Mouse (Mus musculus) midbrain, embryonic 14.5 days (tissue): ENCODE results near the gene 1700102P08Rik. TPM values are rescaled to one million over a fixed set of nuclear protein-coding genes. Genes with fewer than 3 reads are reported as not detected.

ENCODE experiments used
- ATAC-seq: fragments of 200-750 bp; cut with Nextera tagmentation; 2 replicates; pipeline ENCODE4 v1.8.0; 2017; ENCODE audit warnings: moderate number of reproducible peaks, moderate library complexity; ENCODE audit not compliant: low FRiP score, low TSS enrichment
- DNase-seq: peaks from one replicate; pipeline ENCODE4 v3.0.0-alpha.2; 2015
- H3K27ac ChIP-seq: fragments of 300-500 bp; sonication (generic); replicated peaks from 2 replicates; pipeline ENCODE4 v1.5.1; 2014; ENCODE audit warnings: mild to moderate bottlenecking, low read depth, low read length, moderate library complexity
- H3K27me3 ChIP-seq: fragments of 300-500 bp; sonication (generic); 2 replicates; pipeline ENCODE4 v1.6.1; 2014; ENCODE audit warnings: low read length, control low read depth, mixed read lengths; ENCODE audit not compliant: control insufficient read depth, insufficient read depth
- H3K36me3 ChIP-seq: fragments of 300-500 bp; sonication (generic); 2 replicates; pipeline ENCODE4 v1.6.1; 2014; ENCODE audit warnings: low read length, control low read depth; ENCODE audit not compliant: control insufficient read depth, insufficient read depth
- H3K4me1 ChIP-seq: fragments of 300-500 bp; sonication (generic); 2 replicates; pipeline ENCODE4 v1.6.1; 2014; ENCODE audit warnings: mild to moderate bottlenecking, antibody characterized with exemption, low read length, control low read depth; ENCODE audit not compliant: control insufficient read depth, insufficient read depth
- H3K4me2 ChIP-seq: fragments of 300-500 bp; sonication (generic); 2 replicates; pipeline ENCODE4 v1.6.1; 2014; ENCODE audit warnings: mild to moderate bottlenecking, low read length, moderate library complexity
- H3K4me3 ChIP-seq: fragments of 300-500 bp; sonication (generic); replicated peaks from 2 replicates; pipeline ENCODE4 v1.5.1; 2014; ENCODE audit warnings: low read depth, low read length
- H3K9ac ChIP-seq: fragments of 300-500 bp; sonication (generic); replicated peaks from 2 replicates; pipeline ENCODE4 v1.6.1; 2014; ENCODE audit warnings: mild to moderate bottlenecking, low read length, moderate library complexity
- H3K9me3 ChIP-seq: fragments of 300-500 bp; sonication (generic); 2 replicates; pipeline ENCODE4 v1.6.1; 2016; ENCODE audit warnings: low read length, control low read depth, mixed read lengths; ENCODE audit not compliant: control insufficient read depth
- WGBS: fragments of 180-500 bp; shearing (Covaris S2); extraction: QIAGEN DNeasy Blood & Tissue Kit; methylation state at CpG from one replicate; pipeline ENCODE4 v1.1.7; 2014; 5-methylcytosine and 5-hydroxymethylcytosine counted together
- polyA plus RNA-seq: library from polyadenylated mRNA; unstranded; fragments of >200 nt; fragmentation: Nextera tagmentation; extraction: Ambion mirVana; gene quantifications from 2 replicates; pipeline ENCODE4 v1.2.1, GENCODE M21; 2014

Gene 1700102P08Rik
- polyA plus RNA-seq, 1 experiment from 2014 or later = 1.6 TPM

DNA sequence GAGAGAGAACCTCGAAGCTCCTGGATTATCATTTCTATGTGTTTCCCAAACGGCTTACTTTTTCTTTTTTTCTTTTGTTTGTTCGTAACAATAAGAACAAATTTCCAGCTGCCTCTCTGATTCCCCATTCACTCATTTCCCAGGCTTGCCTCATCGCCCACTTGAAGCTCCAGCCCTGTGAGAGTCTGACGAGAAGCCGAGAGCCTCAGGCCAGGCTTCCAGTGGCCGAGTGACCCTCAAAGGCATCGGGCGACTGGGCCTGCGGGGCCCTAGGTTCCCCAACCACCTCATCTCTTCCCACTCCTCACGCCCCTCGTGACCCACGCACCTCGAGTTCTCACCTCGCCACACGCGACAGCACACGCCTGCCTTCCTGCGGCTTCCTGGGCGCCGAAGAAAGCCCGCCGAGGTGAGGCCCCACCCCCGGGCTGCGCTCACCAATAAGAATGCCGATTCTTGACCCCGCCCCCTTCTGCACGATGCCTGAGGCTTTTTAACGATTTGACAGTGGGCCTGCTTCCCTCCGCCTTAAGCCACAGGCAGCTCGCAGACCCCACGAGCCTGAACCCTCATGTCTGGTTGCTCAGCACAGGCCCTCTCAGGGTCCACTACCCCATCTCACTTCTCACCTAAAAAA lies 38.9 kb downstream of the 1700102P08Rik start:
- no peaks in the 10 kb centered on the region for H3K27me3 ChIP-seq
- no peaks in the 10 kb centered on the region for H3K36me3 ChIP-seq
- H3K4me3 ChIP-seq = peak overlapping the region; percentile 20; the same call in 1 of the 2 replicates
- H3K9me3 ChIP-seq = no peaks in the 10 kb centered on the region
- no peak overlapping the region; the same call in 1 of the 2 replicates for H3K9ac ChIP-seq
- WGBS = 49% methylated on average over 32 of the region's 32 CpGs
- H3K4me2 ChIP-seq = peak overlapping the region; percentile 46
- DNase-seq (peak; percentile 72), ATAC-seq (peak; percentile 24; the same call in 1 of the 2 replicates)
- no peaks in the 10 kb centered on the region for H3K4me1 ChIP-seq
- no peak overlapping the region for H3K27ac ChIP-seq

DNA sequence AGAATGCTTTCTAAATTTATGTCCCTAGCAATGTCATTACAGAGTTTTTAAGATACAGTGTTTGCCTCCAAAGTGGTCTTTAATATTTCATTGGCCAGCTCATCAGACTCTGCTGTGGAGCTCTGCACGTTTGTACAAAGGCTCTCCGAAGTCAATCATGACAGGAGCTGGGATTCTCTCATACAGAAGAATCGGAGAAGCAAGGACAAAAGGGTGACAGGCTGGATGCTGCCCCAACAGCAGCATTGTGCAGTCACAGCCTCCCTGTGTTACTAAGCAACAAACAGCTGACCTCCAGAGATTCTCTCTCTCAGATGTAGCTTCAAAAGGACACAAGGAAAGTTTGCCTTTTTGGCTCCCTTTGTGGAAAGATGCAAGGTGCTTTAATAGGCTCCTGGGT lies 43.6 kb downstream of the 1700102P08Rik start, which contains the start of gene BC048562:
TSS of gene BC048562 (plus strand) at position 301 of the 400 bp plus-strand sequence.
- no peak within 1 kb of the TSS for H3K4me2 ChIP-seq
- H3K9me3 ChIP-seq = no peaks in the 10 kb centered on the region
- H3K27me3 ChIP-seq = no peaks in the 10 kb centered on the region
- no peaks in the 10 kb centered on the region for H3K36me3 ChIP-seq
- H3K4me1 ChIP-seq = no peaks in the 10 kb centered on the region
- peak within 1 kb of the TSS; percentile 32; the same call in 1 of the 2 replicates for H3K27ac ChIP-seq
- 12% methylated on average over 3 of the region's 3 CpGs for WGBS
- H3K4me3 ChIP-seq = no peak within 1 kb of the TSS
- ATAC-seq = no peak
- no peak within 1 kb of the TSS for H3K9ac ChIP-seq
- DNase-seq = no peak

- Histone ChIP-seq H3K27me3 (no peaks in the 10 kb centered on the region), H3K36me3 (no peaks in the 10 kb centered on the region), H3K4me1 (no peaks in the 10 kb centered on the region), H3K4me3 (no peak overlapping the region), H3K4me2 (no peak overlapping the region), H3K9me3 (no peaks in the 10 kb centered on the region), H3K27ac (no peak overlapping the region), H3K9ac (no peak overlapping the region)
- 68% methylated on average over 6 of the region's 6 CpGs for WGBS
- no peak for DNase-seq
- no peak for ATAC-seq
These were observed 46.6 kb downstream of the 1700102P08Rik start for GRCm38 (mm10) chr9:108439176-108439575.

DNA sequence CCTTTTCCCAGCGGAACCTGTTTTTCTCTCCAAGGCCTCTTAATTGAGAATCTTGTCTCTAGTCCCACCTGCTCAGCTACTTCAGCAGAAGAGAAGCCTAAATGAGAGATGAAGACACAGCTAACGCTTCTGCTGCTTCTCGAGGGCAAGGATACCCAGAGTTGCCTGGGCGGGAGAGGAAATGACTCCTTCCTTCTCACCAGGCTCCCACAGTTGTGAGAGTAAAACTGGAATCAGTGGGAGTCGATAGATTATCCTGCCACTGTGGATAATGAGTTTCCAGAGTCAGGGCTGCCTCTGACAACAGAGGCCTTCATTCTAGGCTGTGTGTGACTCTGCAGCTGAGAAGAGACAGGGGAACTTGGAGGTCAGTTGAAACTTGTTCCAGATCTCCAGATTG lies 47.9 kb downstream of the 1700102P08Rik start:
- no peaks in the 10 kb centered on the region for H3K4me1 ChIP-seq
- H3K9ac ChIP-seq = no peak overlapping the region
- no peak overlapping the region for H3K4me3 ChIP-seq
- 69% methylated on average over 5 of the region's 5 CpGs for WGBS
- no peak overlapping the region; the same call in 1 of the 2 replicates for H3K27ac ChIP-seq
- H3K4me2 ChIP-seq = no peak overlapping the region
- DNase-seq = no peak
- no peaks in the 10 kb centered on the region for H3K36me3 ChIP-seq
- no peak for ATAC-seq
- no peaks in the 10 kb centered on the region for H3K27me3 ChIP-seq
- H3K9me3 ChIP-seq = no peaks in the 10 kb centered on the region

- H3K27ac ChIP-seq = no peak overlapping the region
- H3K36me3 ChIP-seq = no peaks in the 10 kb centered on the region
- no peaks in the 10 kb centered on the region for H3K9me3 ChIP-seq
- no peaks in the 10 kb centered on the region for H3K4me1 ChIP-seq
- H3K9ac ChIP-seq = no peak overlapping the region
- WGBS = 93% methylated on average over 11 of the region's 11 CpGs
- no peak overlapping the region for H3K4me3 ChIP-seq
- H3K27me3 ChIP-seq = no peaks in the 10 kb centered on the region
- DNase-seq = no peak
- no peak overlapping the region for H3K4me2 ChIP-seq
- ATAC-seq = no peak
These were observed 48.8 kb downstream of the 1700102P08Rik start for GRCm38 (mm10) chr9:108441236-108441919.

- H3K4me2 ChIP-seq = no peak overlapping the region
- no peak overlapping the region for H3K27ac ChIP-seq
- DNase-seq = no peak
- ATAC-seq = no peak
- H3K27me3 ChIP-seq = no peaks in the 10 kb centered on the region
- no peak overlapping the region for H3K4me3 ChIP-seq
- 72% methylated on average over 9 of the region's 9 CpGs for WGBS
- H3K9ac ChIP-seq = no peak overlapping the region
- no peaks in the 10 kb centered on the region for H3K9me3 ChIP-seq
- H3K4me1 ChIP-seq = peaks cover 15% of the 10 kb centered on the region
- H3K36me3 ChIP-seq = peaks cover 17% of the 10 kb centered on the region
These were observed 52.5 kb downstream of the 1700102P08Rik start for GRCm38 (mm10) chr9:108445125-108445524.

- H3K27ac ChIP-seq = peak overlapping the region; percentile 90
- peak overlapping the region; percentile 75 for H3K4me2 ChIP-seq
- peak overlapping the region; percentile 60 for H3K4me3 ChIP-seq
- no peaks in the 10 kb centered on the region for H3K27me3 ChIP-seq
- DNase-seq (peak; percentile 89), ATAC-seq (peak; percentile 66)
- WGBS = 3% methylated on average over 4 of the region's 4 CpGs
- H3K9ac ChIP-seq = peak overlapping the region; percentile 75; the same call in 1 of the 2 replicates
- H3K4me1 ChIP-seq = peaks cover 42% of the 10 kb centered on the region
- no peaks in the 10 kb centered on the region for H3K9me3 ChIP-seq
- peaks cover 17% of the 10 kb centered on the region for H3K36me3 ChIP-seq
These were observed 57.3 kb downstream of the 1700102P08Rik start for GRCm38 (mm10) chr9:108449860-108450259.

- peak overlapping the region; percentile 75; the same call in 1 of the 2 replicates for H3K9ac ChIP-seq
- no peaks in the 10 kb centered on the region for H3K27me3 ChIP-seq
- H3K4me2 ChIP-seq = peak overlapping the region; percentile 75
- H3K9me3 ChIP-seq = no peaks in the 10 kb centered on the region
- H3K27ac ChIP-seq = peak overlapping the region; percentile 90
- peak overlapping the region; percentile 60 for H3K4me3 ChIP-seq
- DNase-seq (peak; percentile 89), ATAC-seq (peak; percentile 72)
- H3K4me1 ChIP-seq = peaks cover 42% of the 10 kb centered on the region
- H3K36me3 ChIP-seq = peaks cover 17% of the 10 kb centered on the region
- WGBS = 40% methylated on average over 21 of the region's 21 CpGs
These were observed 57.9 kb downstream of the 1700102P08Rik start for GRCm38 (mm10) chr9:108450292-108451169.
